Mouse (Mus musculus): Measurements from ENCODE around the gene Hspa1b. TPM values are rescaled to one million over a fixed set of nuclear protein-coding genes. Genes with fewer than 3 reads are reported as not detected.

Gene Hspa1b
- total and polyA plus RNA-seq, 3 experiments = 0.08 to 0.15 TPM; not detected in 1

GRCm38 (mm10) chr17:35005158-35005557 lies 46.1 kb upstream of the Hspa1b start:
- TF ChIP-seq ZMIZ1 (IDR thresholded peaks at IDR 0.05; ENCODE audit: low read depth, low read length) = no peak
- TF ChIP-seq HCFC1 (IDR thresholded peaks at IDR 0.05; ENCODE audit: low read depth, low read length) = no peak
- no peak for TF ChIP-seq ZKSCAN1 (IDR thresholded peaks at IDR 0.05; ENCODE audit: borderline replicate concordance, low read depth, low read length)
- no peak for TF ChIP-seq MAX (IDR thresholded peaks at IDR 0.05; ENCODE audit: low read length)
- no peak for TF ChIP-seq TCF12 (IDR thresholded peaks at IDR 0.05; ENCODE audit: low read depth, low read length)
- TF ChIP-seq MAZ (IDR thresholded peaks at IDR 0.05; ENCODE audit: low read depth, low read length) = no peak
- no peak for TF ChIP-seq NRF1 (IDR thresholded peaks at IDR 0.05; ENCODE audit: low read depth, low read length)
- Histone ChIP-seq H3K27ac (ENCODE audit: insufficient read depth, low read depth) (peak overlapping the region; percentile 39), H3K79me2 (replicated peaks; ENCODE audit: control insufficient read depth, extremely low read depth, insufficient read depth, poor library complexity, severe bottlenecking) (peaks cover 41% of the 10 kb centered on the region), H3K9me3 (replicated peaks; ENCODE audit: low read length) (no peaks in the 10 kb centered on the region), H3K4me2 (ENCODE audit: insufficient read depth, low read depth, poor library complexity, severe bottlenecking) (peak overlapping the region; percentile 88; the same call in 1 of the 2 replicates), H3K27me3 (replicated peaks) (no peaks in the 10 kb centered on the region), H3K36me3 (replicated peaks in 1 of 2; ENCODE audit: control insufficient read depth in 1 of 2, insufficient read depth in 1 of 2, low read length in 1 of 2) (peaks cover 43 to 60% of the 10 kb centered on the region in 2 experiments), H3K4me3 (replicated peaks in 1 of 3; ENCODE audit: low read depth in 2 of 3, low read length in 2 of 3, poor library complexity in 1 of 3) (peak overlapping the region; percentile 13 to 84 (median 45)), H3K9ac (ENCODE audit: insufficient read depth, low read depth) (peak overlapping the region; percentile 100; the same call in 1 of the 2 replicates), H3K4me1 (ENCODE audit: control insufficient read depth in 1 of 2, insufficient read depth in 2 of 2) (peaks cover 5 to 30% of the 10 kb centered on the region in 2 experiments; a peak in 3 of 4 replicates)
- DNase-seq (ENCODE audit: extremely low read depth) = no peak
- in situ Hi-C loops (cut with MboI; ENCODE audit: low pct_ligation_motif_present, low pct_unique_long_range_greater_than_20kb, low sequenced_read_pairs) = no loop called here
- dilution Hi-C loops (cut with MboI; ENCODE audit: extremely low pct_ligation_motif_present, extremely low pct_unique_long_range_greater_than_20kb, low sequenced_read_pairs) = no loop called here

- dilution Hi-C loops (cut with MboI; ENCODE audit: extremely low pct_ligation_motif_present, extremely low pct_unique_long_range_greater_than_20kb, low sequenced_read_pairs) (no loop called here), in situ Hi-C loops (cut with MboI; ENCODE audit: low pct_ligation_motif_present, low pct_unique_long_range_greater_than_20kb, low sequenced_read_pairs) (no loop called here)
- Histone ChIP-seq H3K9me3 (replicated peaks; ENCODE audit: low read length) (peaks cover 8% of the 10 kb centered on the region), H3K27me3 (replicated peaks) (no peaks in the 10 kb centered on the region), H3K36me3 (replicated peaks in 1 of 2; ENCODE audit: control insufficient read depth in 1 of 2, insufficient read depth in 1 of 2, low read length in 1 of 2) (peaks cover 42 to 57% of the 10 kb centered on the region in 2 experiments), H3K4me3 (replicated peaks in 1 of 3; ENCODE audit: low read depth in 2 of 3, low read length in 2 of 3, poor library complexity in 1 of 3) (peak overlapping the region; percentile 84 to 94 (median 86)), H3K27ac (ENCODE audit: insufficient read depth, low read depth) (peak overlapping the region; percentile 92), H3K4me1 (ENCODE audit: control insufficient read depth in 1 of 2, insufficient read depth in 2 of 2) (peaks cover 8 to 30% of the 10 kb centered on the region in 2 experiments; a peak in 3 of 4 replicates), H3K9ac (ENCODE audit: insufficient read depth, low read depth) (peak overlapping the region; percentile 100), H3K79me2 (replicated peaks; ENCODE audit: control insufficient read depth, extremely low read depth, insufficient read depth, poor library complexity, severe bottlenecking) (peaks cover 41% of the 10 kb centered on the region), H3K4me2 (ENCODE audit: insufficient read depth, low read depth, poor library complexity, severe bottlenecking) (peak overlapping the region; percentile 88)
- DNase-seq (ENCODE audit: extremely low read depth) = no peak
- no peak for TF ChIP-seq MAX (IDR thresholded peaks at IDR 0.05; ENCODE audit: low read length)
- no peak for TF ChIP-seq MEF2A (IDR thresholded peaks at IDR 0.05; ENCODE audit: borderline replicate concordance, low read depth, low read length)
- no peak for TF ChIP-seq JUN (IDR thresholded peaks at IDR 0.05; ENCODE audit: insufficient read depth, low read depth, low read length)
- TF ChIP-seq JUND (conservative IDR thresholded peaks at IDR 0.05; ENCODE audit: low read depth, low read length) = no peak
- no peak for TF ChIP-seq KAT2A (IDR thresholded peaks at IDR 0.05; ENCODE audit: insufficient replicate concordance, low read length)
- TF ChIP-seq MYC (IDR thresholded peaks at IDR 0.05; ENCODE audit: low read depth, low read length) = no peak
- TF ChIP-seq BHLHE40 (IDR thresholded peaks at IDR 0.05; ENCODE audit: low read depth, low read length) = no peak
- TF ChIP-seq ZMIZ1 (IDR thresholded peaks at IDR 0.05; ENCODE audit: low read depth, low read length) = peak; percentile 47; the same call in 1 of the 2 replicates
- no peak for TF ChIP-seq GABPA (IDR thresholded peaks at IDR 0.05; ENCODE audit: insufficient replicate concordance, low read depth, low read length)
- TF ChIP-seq TBP (conservative IDR thresholded peaks at IDR 0.05; ENCODE audit: low read depth, low read length) = no peak
- TF ChIP-seq IRF4 (IDR thresholded peaks at IDR 0.05; ENCODE audit: low read depth, low read length) = no peak
- TF ChIP-seq ELF1 (IDR thresholded peaks at IDR 0.05; ENCODE audit: low read depth, low read length) = peak; percentile 33; the same call in 1 of the 2 replicates
- no peak for TF ChIP-seq SMC3 (IDR thresholded peaks at IDR 0.05; ENCODE audit: low read depth, low read length)
- no peak for TF ChIP-seq ZNF384 (IDR thresholded peaks at IDR 0.05; ENCODE audit: low read depth, low read length)
- TF ChIP-seq CHD2 (IDR thresholded peaks at IDR 0.05; ENCODE audit: low read length) = no peak
- TF ChIP-seq SIN3A (IDR thresholded peaks at IDR 0.05; ENCODE audit: low read length) = peak; percentile 70
- peak; percentile 90; the same call in 1 of the 2 replicates for TF ChIP-seq CHD1 (IDR thresholded peaks at IDR 0.05; ENCODE audit: low read depth, low read length)
- peak; percentile 63 for TF ChIP-seq MXI1 (IDR thresholded peaks at IDR 0.05; ENCODE audit: low read depth, low read length)
- TF ChIP-seq PAX5 (IDR thresholded peaks at IDR 0.05; ENCODE audit: low read length) = no peak
- TF ChIP-seq POLR2AphosphoS2 (IDR thresholded peaks at IDR 0.05; ENCODE audit: low read depth, low read length) = peak; percentile 36; the same call in 1 of the 2 replicates
- no peak for TF ChIP-seq ZC3H11A (IDR thresholded peaks at IDR 0.05; ENCODE audit: low read depth, low read length)
- TF ChIP-seq MAFK (IDR thresholded peaks at IDR 0.05; ENCODE audit: insufficient replicate concordance, low read length) = no peak
- no peak for TF ChIP-seq E2F4 (IDR thresholded peaks at IDR 0.05; ENCODE audit: insufficient replicate concordance, low read depth, low read length)
- TF ChIP-seq USF1 (IDR thresholded peaks at IDR 0.05; ENCODE audit: low read depth, low read length) = no peak
- TF ChIP-seq MAZ (IDR thresholded peaks at IDR 0.05; ENCODE audit: low read depth, low read length) = 0 out of 2 replicates have a peak, but pooled peaks have one; percentile 5
- 0 out of 2 replicates have a peak, but pooled peaks have one; percentile 11 for TF ChIP-seq HCFC1 (IDR thresholded peaks at IDR 0.05; ENCODE audit: low read depth, low read length)
- TF ChIP-seq TCF12 (IDR thresholded peaks at IDR 0.05; ENCODE audit: low read depth, low read length) = no peak
- TF ChIP-seq CTCF (conservative IDR thresholded peaks at IDR 0.05 in 1 of 2, IDR thresholded peaks at IDR 0.05 in 1 of 2; ENCODE audit: low read depth in 2 of 2, low read length in 2 of 2) = no peak
These were observed 45.2 kb upstream of the Hspa1b start for GRCm38 (mm10) chr17:35004075-35004717.
